Mouse (Mus musculus) olfactory bulb, adult 2 months (tissue): ENCODE measurements around the gene Arf1. TPM values are rescaled to one million over a fixed set of nuclear protein-coding genes. Genes with fewer than 3 reads are reported as not detected.

Source experiments
- H3K27ac ChIP-seq: fragments of 200-500 bp; 2 replicates; pipeline ENCODE4 v1.5.1; 2012; ENCODE audit warnings: low read depth, low read length; ENCODE audit not compliant: insufficient read depth
- H3K4me1 ChIP-seq: fragments of 200-500 bp; 2 replicates; pipeline ENCODE4 v1.6.1; 2012; ENCODE audit warnings: low read length; ENCODE audit not compliant: control insufficient read depth, insufficient read depth
- H3K4me3 ChIP-seq: fragments of 200-500 bp; 2 replicates; pipeline ENCODE4 v1.5.1; 2012; ENCODE audit warnings: mild to moderate bottlenecking, low read depth, low read length, moderate library complexity; ENCODE audit not compliant: insufficient read depth
- CTCF ChIP-seq: fragments of 200-500 bp; IDR thresholded peaks from 2 replicates; pipeline ENCODE4 v1.5.1; 2012; ENCODE audit warnings: low read depth, mild to moderate bottlenecking, low read length, moderate library complexity; ENCODE audit not compliant: insufficient read depth
- POLR2A ChIP-seq: fragments of 200-500 bp; IDR thresholded peaks from 2 replicates; pipeline ENCODE4 v1.6.1; 2012; ENCODE audit warnings: mild to moderate bottlenecking, low read depth, low read length, moderate library complexity; ENCODE audit not compliant: insufficient read depth
- WGBS: fragments of 180-500 bp; shearing (Covaris S2); methylation state at CpG from one replicate; pipeline ENCODE4 v1.1.7; 2018; 5-methylcytosine and 5-hydroxymethylcytosine counted together
- polyA plus RNA-seq: library from polyadenylated mRNA; stranded (reverse); fragments of >200 nt; gene quantifications from 2 replicates; pipeline ENCODE4 v1.2.4, GENCODE M21; 2012; ENCODE audit warnings: low replicate concordance; ENCODE audit not compliant: missing spikeins, insufficient read depth, insufficient read length

Gene Arf1
- polyA plus RNA-seq, 1 experiment: 324 TPM

- H3K4me3 ChIP-seq: no peak overlapping the region
Measured at GRCm38 (mm10) chr11:59260706-59261493, 32.8 kb upstream of the Arf1 start.

GRCm38 (mm10) chr11:59259647-59260046 is 31.6 kb upstream of the Arf1 start:
- TF ChIP-seq POLR2A: no peak
- TF ChIP-seq CTCF: no peak
- WGBS: 93% methylated on average over 7 of the region's 7 CpGs
- Histone ChIP-seq H3K4me1 (peaks cover 11% of the 10 kb centered on the region), H3K4me3 (no peak overlapping the region), H3K27ac (no peak overlapping the region)

More at GRCm38 (mm10) chr11:59260706-59261493, 32.8 kb upstream of the Arf1 start:
- 84% methylated on average over 10 of the region's 10 CpGs for WGBS
- Histone ChIP-seq H3K27ac (no peak overlapping the region), H3K4me1 (peaks cover 11% of the 10 kb centered on the region)
- TF ChIP-seq CTCF (no peak), POLR2A (no peak)

GRCm38 (mm10) chr11:59248101-59248500 is 20.0 kb upstream of the Arf1 start:
- H3K27ac ChIP-seq: no peak overlapping the region
- H3K4me1 ChIP-seq: no peaks in the 10 kb centered on the region
- no peak overlapping the region for H3K4me3 ChIP-seq
- 69% methylated on average over 10 of the region's 10 CpGs for WGBS
- TF ChIP-seq POLR2A: no peak
- no peak for TF ChIP-seq CTCF

- WGBS: 69% methylated on average over 6 of the region's 6 CpGs
- Histone ChIP-seq H3K4me3 (no peak overlapping the region), H3K27ac (no peak overlapping the region), H3K4me1 (peaks cover 7% of the 10 kb centered on the region)
- TF ChIP-seq POLR2A (no peak), CTCF (no peak)
Measured at GRCm38 (mm10) chr11:59243856-59244255, 15.8 kb upstream of the Arf1 start.

- 60% methylated on average over 3 of the region's 3 CpGs for WGBS
- no peak overlapping the region for H3K27ac ChIP-seq
- H3K4me3 ChIP-seq: no peak overlapping the region
- no peak for TF ChIP-seq CTCF
- TF ChIP-seq POLR2A: no peak
- peaks cover 8% of the 10 kb centered on the region for H3K4me1 ChIP-seq
Measured at GRCm38 (mm10) chr11:59241841-59242240, 13.8 kb upstream of the Arf1 start.

GRCm38 (mm10) chr11:59239796-59240195 is 11.7 kb upstream of the Arf1 start:
- 77% methylated on average over 4 of the region's 4 CpGs for WGBS
- H3K4me3 ChIP-seq: no peak overlapping the region
- H3K4me1 ChIP-seq: peaks cover 8% of the 10 kb centered on the region
- TF ChIP-seq POLR2A: no peak
- no peak overlapping the region for H3K27ac ChIP-seq

- Histone ChIP-seq H3K4me1 (peaks cover 8% of the 10 kb centered on the region), H3K27ac (no peak overlapping the region), H3K4me3 (no peak overlapping the region)
- TF ChIP-seq POLR2A: no peak
- 66% methylated on average over 4 of the region's 4 CpGs for WGBS
Measured at GRCm38 (mm10) chr11:59239428-59239785, 11.3 kb upstream of the Arf1 start.

GRCm38 (mm10) chr11:59238525-59239427 is 10.7 kb upstream of the Arf1 start:
- Histone ChIP-seq H3K27ac (no peak overlapping the region), H3K4me3 (no peak overlapping the region), H3K4me1 (peaks cover 8% of the 10 kb centered on the region)
- WGBS: 11% methylated on average over 15 of the region's 15 CpGs
- TF ChIP-seq CTCF (no peak), POLR2A (no peak)

GRCm38 (mm10) chr11:59232797-59233196 is 4.7 kb upstream of the Arf1 start:
- no peak for TF ChIP-seq CTCF
- no peak for TF ChIP-seq POLR2A
- 78% methylated on average over 2 of the region's 2 CpGs for WGBS
- H3K27ac ChIP-seq: no peak overlapping the region
- H3K4me3 ChIP-seq: no peak overlapping the region
- peaks cover 9% of the 10 kb centered on the region for H3K4me1 ChIP-seq
